Mouse (Mus musculus) hindbrain, embryonic 13.5 days (tissue): ENCODE measurements around the gene Map2k5. TPM values are rescaled to one million over a fixed set of nuclear protein-coding genes. Genes with fewer than 3 reads are reported as not detected.
A peak's percentile ranks its signal among the peaks of the same experiment; 100 is the strongest.

Experiments used
- ATAC-seq: fragments of 200-750 bp; cut with Nextera tagmentation; 2 replicates; pipeline ENCODE4 v1.8.0; 2017; ENCODE audit warnings: moderate TSS enrichment; ENCODE audit not compliant: low FRiP score
- H3K27ac ChIP-seq: fragments of 300-500 bp; sonication (generic); 2 replicates; pipeline ENCODE4 v1.5.1; 2015; ENCODE audit warnings: inconsistent platforms, mild to moderate bottlenecking, moderate library complexity
- H3K27me3 ChIP-seq: fragments of 300-500 bp; sonication (generic); 2 replicates; pipeline ENCODE4 v1.6.1; 2015; ENCODE audit warnings: mild to moderate bottlenecking, inconsistent platforms
- H3K36me3 ChIP-seq: fragments of 300-500 bp; sonication (generic); 2 replicates; pipeline ENCODE4 v1.6.1; 2015; ENCODE audit warnings: mild to moderate bottlenecking, inconsistent platforms
- H3K4me1 ChIP-seq: fragments of 300-500 bp; sonication (generic); replicated peaks from 2 replicates; pipeline ENCODE4 v1.6.1; 2015; ENCODE audit warnings: inconsistent platforms
- H3K4me2 ChIP-seq: fragments of 300-500 bp; sonication (generic); 2 replicates; pipeline ENCODE4 v1.6.1; 2015; ENCODE audit warnings: inconsistent platforms, mild to moderate bottlenecking, moderate library complexity
- H3K4me3 ChIP-seq: fragments of 300-500 bp; sonication (generic); 2 replicates; pipeline ENCODE4 v1.5.1; 2015; ENCODE audit warnings: mild to moderate bottlenecking, inconsistent platforms
- H3K9ac ChIP-seq: fragments of 300-500 bp; sonication (generic); 2 replicates; pipeline ENCODE4 v1.6.1; 2015; ENCODE audit warnings: mild to moderate bottlenecking, inconsistent platforms
- H3K9me3 ChIP-seq: fragments of 300-500 bp; sonication (generic); 2 replicates; pipeline ENCODE4 v1.6.1; 2016; ENCODE audit warnings: inconsistent platforms
- WGBS: fragments of 180-500 bp; shearing (Covaris S2); methylation state at CpG from one replicate; pipeline ENCODE4 v1.1.7; 2015; 5-methylcytosine and 5-hydroxymethylcytosine counted together
- polyA plus RNA-seq: library from polyadenylated mRNA; unstranded; fragments of >200 nt; fragmentation: Nextera tagmentation; extraction: Ambion mirVana; gene quantifications from 2 replicates; pipeline ENCODE4 v1.2.1, GENCODE M21; 2015

The Map2k5 gene
- polyA plus RNA-seq, 1 experiment from 2014 or later = 37.4 TPM

DNA sequence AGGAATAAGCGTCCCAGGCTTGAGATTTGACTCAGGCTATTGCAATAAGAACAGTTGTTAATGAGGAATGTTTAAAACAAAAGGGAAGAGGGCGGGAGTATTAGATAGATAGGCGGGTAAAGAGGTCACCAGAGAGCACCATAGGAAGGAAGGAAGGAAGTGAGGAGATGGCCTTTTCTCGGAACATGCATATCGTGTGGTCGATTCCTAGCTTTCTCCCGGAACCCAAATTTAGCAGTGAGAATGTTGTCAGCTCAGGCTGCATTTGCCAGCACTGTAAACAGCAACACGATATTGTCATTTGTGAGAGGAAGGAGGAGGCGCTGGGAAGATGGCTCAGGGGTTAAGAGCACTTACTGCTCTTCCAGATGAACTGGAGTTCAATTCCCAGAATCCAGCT is 253.2 kb downstream of the Map2k5 start:
- Histone ChIP-seq H3K4me3 (no peak overlapping the region; the same call in 1 of the 2 replicates), H3K36me3 (no peaks in the 10 kb centered on the region), H3K4me1 (peaks cover 6% of the 10 kb centered on the region; the same call in 1 of the 2 replicates), H3K27ac (no peak overlapping the region), H3K27me3 (peaks cover 9% of the 10 kb centered on the region; the same call in 1 of the 2 replicates), H3K4me2 (no peak overlapping the region), H3K9me3 (no peaks in the 10 kb centered on the region), H3K9ac (no peak overlapping the region)
- ATAC-seq = peak; percentile 28; the same call in 1 of the 2 replicates
- 49% methylated on average over 9 of the region's 9 CpGs for WGBS

DNA sequence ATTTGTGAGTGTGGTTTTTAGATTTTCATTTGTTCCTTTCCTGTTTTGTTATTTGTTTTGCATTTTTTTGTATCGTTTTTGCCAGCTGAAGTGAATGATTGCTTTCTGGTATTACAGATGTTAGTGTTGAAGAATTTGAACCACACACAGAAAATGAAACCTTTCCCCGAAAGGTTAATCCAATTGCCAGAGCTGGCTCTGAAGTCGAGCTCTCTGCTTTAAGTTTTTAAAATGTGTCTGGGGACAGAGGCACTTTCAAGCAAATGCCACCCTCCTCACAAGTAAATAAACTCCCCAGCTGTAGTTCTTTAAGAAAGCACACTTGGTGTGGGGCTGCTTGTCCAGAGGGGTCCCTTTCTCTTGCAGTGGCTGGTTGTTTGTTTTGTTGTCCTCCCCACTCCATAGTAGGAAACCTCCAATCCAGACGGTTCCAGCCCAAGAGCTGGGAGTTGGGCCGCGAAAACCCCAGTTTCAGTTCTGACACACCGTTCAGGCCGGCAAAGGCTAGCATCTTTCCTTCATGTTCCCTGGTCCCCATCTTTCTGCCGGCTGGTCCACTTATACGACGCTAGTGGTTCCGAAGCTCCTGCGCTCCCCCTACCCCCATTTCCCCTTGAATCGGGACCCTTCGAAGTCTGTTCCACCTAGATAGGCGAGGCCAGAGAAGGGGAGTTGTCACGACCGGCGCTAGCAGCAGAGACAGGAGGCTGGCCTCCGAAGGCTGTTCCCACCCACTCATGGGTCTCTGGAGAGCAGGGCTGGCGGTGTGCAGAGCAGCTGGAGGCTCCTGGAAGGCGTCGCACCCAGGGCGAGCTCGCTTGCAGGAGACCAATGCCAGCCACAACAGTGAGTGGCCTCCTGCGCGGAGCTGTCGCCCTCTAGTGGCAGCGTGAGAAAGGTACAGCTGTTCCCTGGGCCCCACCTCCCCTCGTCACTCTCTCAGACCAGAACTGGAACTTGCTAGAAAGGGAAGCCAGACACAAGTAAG is 254.0 kb downstream of the Map2k5 start:
- ATAC-seq = peak; percentile 96
- Histone ChIP-seq H3K27ac (peak overlapping the region; percentile 55; the same call in 1 of the 2 replicates), H3K4me1 (peaks cover 6% of the 10 kb centered on the region; the same call in 1 of the 2 replicates), H3K36me3 (no peaks in the 10 kb centered on the region), H3K4me2 (peak overlapping the region; percentile 78), H3K9me3 (no peaks in the 10 kb centered on the region), H3K27me3 (peaks cover 9% of the 10 kb centered on the region; the same call in 1 of the 2 replicates), H3K4me3 (peak overlapping the region; percentile 45), H3K9ac (peak overlapping the region; percentile 75)
- 6% methylated on average over 30 of the region's 30 CpGs for WGBS

DNA sequence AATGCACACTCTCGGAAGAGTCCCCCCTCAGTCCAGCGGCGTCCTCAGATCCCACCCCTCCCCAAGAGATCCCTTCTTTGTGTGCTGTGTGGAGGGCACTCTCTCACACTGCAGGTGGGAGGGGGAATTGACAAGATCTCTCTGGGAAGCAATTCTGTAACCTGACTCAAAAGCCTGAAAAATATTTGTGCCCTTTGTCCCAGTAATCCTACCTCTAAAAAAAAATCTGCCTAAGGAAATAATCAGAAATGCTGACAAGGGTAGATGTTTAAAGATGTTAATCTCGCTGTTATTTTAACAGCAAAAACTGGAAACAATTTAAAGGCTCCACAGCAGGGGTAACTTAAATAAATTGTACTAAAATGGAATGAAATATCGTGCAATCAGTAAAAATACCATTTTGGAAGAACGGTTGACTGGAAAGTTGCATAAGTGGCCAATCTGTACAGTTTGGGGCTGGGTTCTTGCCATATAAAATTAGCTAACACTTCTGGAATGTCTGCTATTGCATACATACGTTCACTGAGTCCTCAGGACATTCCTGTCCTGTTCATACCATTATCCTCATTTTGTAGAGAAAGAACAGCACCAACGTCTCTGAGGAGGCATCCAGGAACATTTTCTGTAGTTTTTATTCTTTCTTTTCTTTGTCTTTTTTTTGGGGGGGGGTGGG is 255.4 kb downstream of the Map2k5 start:
- ATAC-seq = no peak
- H3K27me3 ChIP-seq = peaks cover 9% of the 10 kb centered on the region; the same call in 1 of the 2 replicates
- no peaks in the 10 kb centered on the region for H3K36me3 ChIP-seq
- 50% methylated on average over 8 of the region's 8 CpGs for WGBS
- H3K4me3 ChIP-seq = no peak overlapping the region
- H3K9ac ChIP-seq = no peak overlapping the region
- H3K27ac ChIP-seq = no peak overlapping the region
- no peaks in the 10 kb centered on the region for H3K9me3 ChIP-seq
- H3K4me1 ChIP-seq = peaks cover 6% of the 10 kb centered on the region; the same call in 1 of the 2 replicates
- H3K4me2 ChIP-seq = no peak overlapping the region

GRCm38 (mm10) chr9:63118385-63118784 is 259.3 kb downstream of the Map2k5 start:
- peaks cover 6% of the 10 kb centered on the region; the same call in 1 of the 2 replicates for H3K27me3 ChIP-seq
- no peaks in the 10 kb centered on the region for H3K36me3 ChIP-seq
- H3K27ac ChIP-seq = no peak overlapping the region
- H3K4me1 ChIP-seq = no peaks in the 10 kb centered on the region
- H3K9ac ChIP-seq = no peak overlapping the region
- no peak overlapping the region for H3K4me2 ChIP-seq
- H3K4me3 ChIP-seq = no peak overlapping the region
- WGBS = 61% methylated on average over 5 of the region's 5 CpGs
- ATAC-seq = no peak
- no peaks in the 10 kb centered on the region for H3K9me3 ChIP-seq

Other genes with a start within 250 kb of the Map2k5 start
- gene Skor1, start 228.9 kb downstream of the Map2k5 start, polyA plus RNA-seq = 18.5 and 25.5 TPM in 2 replicates
- gene 2300009A05Rik, start 21.3 kb upstream of the Map2k5 start, polyA plus RNA-seq = 68.5 and 69.1 TPM in 2 replicates
- 0.21 and 0.34 TPM in 2 replicates for gene Iqch, start 224.6 kb upstream of the Map2k5 start, polyA plus RNA-seq
- gene Aagab, start 224.8 kb upstream of the Map2k5 start, polyA plus RNA-seq = 59.1 and 61.0 TPM in 2 replicates